Mouse (Mus musculus) CH12.LX (cell line): ENCODE measurements around the gene Socs3. TPM values are rescaled to one million over a fixed set of nuclear protein-coding genes. Genes with fewer than 3 reads are reported as not detected.

Source experiments
- DNase-seq: peaks from one replicate; pipeline ENCODE4 v3.0.0-alpha.2; 2013; ENCODE audit errors: extremely low read depth
- H3K27ac ChIP-seq: 2 replicates; pipeline ENCODE4 v1.5.1; 2012; ENCODE audit warnings: low read depth, mild to moderate bottlenecking, control low read depth, moderate library complexity; ENCODE audit not compliant: insufficient read depth
- H3K27me3 ChIP-seq: replicated peaks from 2 replicates; pipeline ENCODE3; 2012; ENCODE audit warnings: inconsistent platforms
- H3K36me3 ChIP-seq, 2 experiments: replicated peaks in 1 of 2; 2 replicates each; pipeline versions ENCODE3 to v1.6.1; 2012; ENCODE audit warnings: inconsistent platforms in 1 of 2, low read length in 1 of 2, mild to moderate bottlenecking in 1 of 2, mixed read lengths in 1 of 2, moderate library complexity in 1 of 2; ENCODE audit not compliant: control insufficient read depth in 1 of 2, insufficient read depth in 1 of 2
- H3K4me1 ChIP-seq, 2 experiments: 2 replicates each; pipeline ENCODE4 v1.6.1; 2012; ENCODE audit warnings: inconsistent platforms in 1 of 2, moderate library complexity in 1 of 2; ENCODE audit not compliant: insufficient read depth in 2 of 2, control insufficient read depth in 1 of 2
- H3K4me2 ChIP-seq: 2 replicates; pipeline ENCODE4 v1.6.1; 2012; ENCODE audit warnings: low read depth, mild to moderate bottlenecking, control low read depth; ENCODE audit not compliant: poor library complexity, insufficient read depth, severe bottlenecking
- H3K4me3 ChIP-seq, 3 experiments: fragments of 150-350 bp in 1 of 3; sonication (generic) in 1 of 3; replicated peaks in 1 of 3; 2 replicates each; pipeline versions ENCODE3 to v1.5.1; 2011 to 2012; ENCODE audit warnings: low read depth in 2 of 3, low read length in 2 of 3, mild to moderate bottlenecking in 2 of 3, moderate library complexity in 2 of 3, control low read depth in 1 of 3, improper control_type of control experiment in 1 of 3, inconsistent platforms in 1 of 3, mixed read lengths in 1 of 3; ENCODE audit not compliant: poor library complexity in 1 of 3
- H3K79me2 ChIP-seq: replicated peaks from 2 replicates; pipeline ENCODE4 v1.6.1; 2012; ENCODE audit warnings: mild to moderate bottlenecking, moderate library complexity; ENCODE audit not compliant: control insufficient read depth, poor library complexity, insufficient read depth, severe bottlenecking; ENCODE audit errors: extremely low read depth
- H3K9ac ChIP-seq: 2 replicates; pipeline ENCODE4 v1.6.1; 2012; ENCODE audit warnings: low read depth, mild to moderate bottlenecking, control low read depth, moderate library complexity; ENCODE audit not compliant: insufficient read depth
- H3K9me3 ChIP-seq: replicated peaks from 2 replicates; pipeline ENCODE3; 2012; ENCODE audit warnings: low read length, inconsistent platforms, mixed read lengths
- CHD1 ChIP-seq: IDR thresholded peaks from 2 replicates; pipeline ENCODE4 v1.6.1; 2012; ENCODE audit warnings: low read depth, low read length, improper control_type of control experiment, inconsistent platforms
- ELF1 ChIP-seq: IDR thresholded peaks from 2 replicates; pipeline ENCODE4 v1.6.1; 2014; ENCODE audit warnings: low read depth, mild to moderate bottlenecking, inconsistent platforms, low read length, improper control_type of control experiment
- ETS1 ChIP-seq: conservative IDR thresholded peaks from 2 replicates; pipeline ENCODE4 v1.6.1; 2012; ENCODE audit warnings: low read depth, mild to moderate bottlenecking, inconsistent platforms, low read length, improper control_type of control experiment, moderate library complexity
- IRF4 ChIP-seq: IDR thresholded peaks from 2 replicates; pipeline ENCODE4 v1.6.1; 2014; ENCODE audit warnings: low read depth, mild to moderate bottlenecking, inconsistent platforms, low read length, improper control_type of control experiment
- JUND ChIP-seq: conservative IDR thresholded peaks from 2 replicates; pipeline ENCODE4 v1.6.1; 2011; ENCODE audit warnings: low read depth, low read length, improper control_type of control experiment
- KAT2A ChIP-seq: IDR thresholded peaks from 2 replicates; pipeline ENCODE4 v1.6.1; 2012; ENCODE audit warnings: low read length, improper control_type of control experiment, inconsistent platforms; ENCODE audit not compliant: insufficient replicate concordance
- MAFK ChIP-seq: IDR thresholded peaks from 2 replicates; pipeline ENCODE4 v1.6.1; 2011; ENCODE audit warnings: low read length, improper control_type of control experiment; ENCODE audit not compliant: insufficient replicate concordance
- MXI1 ChIP-seq: IDR thresholded peaks from 2 replicates; pipeline ENCODE4 v1.6.1; 2011; ENCODE audit warnings: mild to moderate bottlenecking, low read depth, low read length, improper control_type of control experiment
- NRF1 ChIP-seq: IDR thresholded peaks from 2 replicates; pipeline ENCODE4 v1.6.1; 2014; ENCODE audit warnings: low read depth, mild to moderate bottlenecking, inconsistent platforms, low read length, improper control_type of control experiment, moderate library complexity
- PAX5 ChIP-seq: IDR thresholded peaks from 2 replicates; pipeline ENCODE4 v1.6.1; 2012; ENCODE audit warnings: low read length, inconsistent platforms, mixed read lengths
- POLR2A ChIP-seq: IDR thresholded peaks from 2 replicates; pipeline ENCODE4 v1.6.1; 2011; ENCODE audit warnings: low read depth, mild to moderate bottlenecking, improper control_type of control experiment, low read length
- RCOR1 ChIP-seq: conservative IDR thresholded peaks from 2 replicates; pipeline ENCODE4 v1.6.1; 2012; ENCODE audit warnings: low read depth, mild to moderate bottlenecking, inconsistent platforms, low read length, improper control_type of control experiment
- SIN3A ChIP-seq: IDR thresholded peaks from 2 replicates; pipeline ENCODE4 v1.6.1; 2012; ENCODE audit warnings: low read length, improper control_type of control experiment, inconsistent platforms
- TCF12 ChIP-seq: IDR thresholded peaks from 2 replicates; pipeline ENCODE4 v1.6.1; 2014; ENCODE audit warnings: low read depth, mild to moderate bottlenecking, inconsistent platforms, low read length, improper control_type of control experiment
- dilution Hi-C: fragments of 300-500 bp; cut with MboI; formaldehyde crosslinking; loops from 2 replicates; pipeline ENCODE4 v1.14.3; 2020; ENCODE audit warnings: low sequenced_read_pairs; ENCODE audit not compliant: extremely low pct_unique_long_range_greater_than_20kb, extremely low pct_ligation_motif_present
- in situ Hi-C: fragments of 300-500 bp; cut with MboI; formaldehyde crosslinking; loops from 3 replicates; pipeline ENCODE4 v1.14.3; 2019; ENCODE audit warnings: low sequenced_read_pairs, low pct_ligation_motif_present, low pct_unique_long_range_greater_than_20kb, mixed read lengths
- polyA plus RNA-seq: library from polyadenylated mRNA; unstranded; fragments of >175 nt; gene quantifications from 2 replicates; pipeline ENCODE4 v1.2.1, GENCODE M21; 2012; ENCODE audit warnings: low read depth; ENCODE audit not compliant: insufficient read length
- total RNA-seq, 2 experiments: library from RNA; depleted of rRNA; stranded (reverse); fragments of 300-350 nt in 1 of 2; fragments of >200 nt in 1 of 2; gene quantifications; 2 replicates each; pipeline ENCODE4 v1.2.3; 2012 to 2014

The Socs3 gene
- total and polyA plus RNA-seq, 3 experiments = 0.83 to 4.7 (median 1.2) TPM

GRCm38 (mm10) chr11:117963091-117963793 is 6.6 kb downstream of the Socs3 start:
- H3K27me3 ChIP-seq = peaks cover 89% of the 10 kb centered on the region
- peak; percentile 86 for DNase-seq
- no peaks in the 10 kb centered on the region for H3K79me2 ChIP-seq
- dilution Hi-C loops (no loop called here), in situ Hi-C loops (no loop called here)
- peaks cover 51 to 77% of the 10 kb centered on the region in 2 experiments for H3K4me1 ChIP-seq
- peak overlapping the region in 2 of 3 experiments; percentile 35 to 38 for H3K4me3 ChIP-seq
- H3K9ac ChIP-seq = no peak overlapping the region
- peaks cover 13% of the 10 kb centered on the region for H3K9me3 ChIP-seq
- H3K36me3 ChIP-seq = peaks cover 6 to 11% of the 10 kb centered on the region in 2 experiments
- TF ChIP-seq POLR2A (peak; percentile 21; the same call in 1 of the 2 replicates), TCF12 (no peak), RCOR1 (no peak), PAX5 (no peak), JUND (no peak), MXI1 (peak; percentile 97), KAT2A (no peak), ELF1 (peak; percentile 36; the same call in 1 of the 2 replicates), IRF4 (peak; percentile 12; the same call in 1 of the 2 replicates), SIN3A (0 out of 2 replicates have a peak, but pooled peaks have one; percentile 32), MAFK (no peak), NRF1 (peak; percentile 11; the same call in 1 of the 2 replicates)
- TF ChIP-seq, all 38 proteins: peak for 6
- Histone ChIP-seq H3K27ac (no peak overlapping the region), H3K4me2 (peak overlapping the region; percentile 70)

- H3K4me1 ChIP-seq = peaks cover 51 to 77% of the 10 kb centered on the region in 2 experiments
- H3K36me3 ChIP-seq = peaks cover 0 to 4% of the 10 kb centered on the region in 2 experiments
- in situ Hi-C loops = no loop called here
- TF ChIP-seq PAX5 = no peak
- TF ChIP-seq TCF12 = 0 out of 2 replicates have a peak, but pooled peaks have one; percentile 15
- no peak for TF ChIP-seq ETS1
- TF ChIP-seq CHD1 = peak; percentile 76; the same call in 1 of the 2 replicates
- TF ChIP-seq, all 38 proteins: peak for 2
- Histone ChIP-seq H3K4me3 (no peak overlapping the region), H3K9me3 (peaks cover 5% of the 10 kb centered on the region), H3K27ac (no peak overlapping the region), H3K79me2 (no peaks in the 10 kb centered on the region), H3K9ac (no peak overlapping the region), H3K4me2 (no peak overlapping the region), H3K27me3 (peaks cover 88% of the 10 kb centered on the region)
- no peak for DNase-seq
- dilution Hi-C loops = no loop called here
These were observed 7.4 kb downstream of the Socs3 start for GRCm38 (mm10) chr11:117962228-117963067.
